Mouse (Mus musculus): Measurements from ENCODE around the gene Ptpn18.

DNA sequence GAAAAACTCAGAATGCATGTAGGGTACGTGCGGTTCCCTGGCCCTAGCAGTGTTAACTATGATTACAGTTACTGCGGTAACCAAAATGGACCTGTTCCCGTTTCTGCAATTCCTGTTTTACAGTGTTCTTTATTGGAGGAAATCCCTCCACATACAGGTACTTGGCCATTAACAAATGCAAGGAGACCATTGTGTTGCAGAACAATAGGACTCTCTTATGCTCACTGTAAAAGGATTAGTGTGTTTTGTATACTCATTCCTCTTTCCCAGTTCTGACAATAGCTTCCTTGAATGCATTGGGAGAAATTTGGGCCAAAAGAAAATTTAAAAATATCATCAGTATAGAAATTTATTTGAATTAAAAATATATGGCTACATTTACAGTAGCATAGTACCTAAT, 8.9 kb downstream of the Ptpn18 start:
- TF ChIP-seq CTCF (IDR thresholded peaks at IDR 0.05; ENCODE audit: extremely low read depth, insufficient read depth, insufficient read length, insufficient replicate concordance): no peak
- TF ChIP-seq POLR2A (IDR thresholded peaks at IDR 0.05; ENCODE audit: low read depth, low read length): no peak
